Mouse (Mus musculus): ENCODE results near the gene Hesx1. TPM values are rescaled to one million over a fixed set of nuclear protein-coding genes. Genes with fewer than 3 reads are reported as not detected.
"Not testable (repeated sequence)": the region's sequence is repeated elsewhere in the genome, so short reads cannot be mapped to it uniquely, and the experiment has no call there.

Gene Hesx1
- not detected for total RNA-seq (2021)

DNA sequence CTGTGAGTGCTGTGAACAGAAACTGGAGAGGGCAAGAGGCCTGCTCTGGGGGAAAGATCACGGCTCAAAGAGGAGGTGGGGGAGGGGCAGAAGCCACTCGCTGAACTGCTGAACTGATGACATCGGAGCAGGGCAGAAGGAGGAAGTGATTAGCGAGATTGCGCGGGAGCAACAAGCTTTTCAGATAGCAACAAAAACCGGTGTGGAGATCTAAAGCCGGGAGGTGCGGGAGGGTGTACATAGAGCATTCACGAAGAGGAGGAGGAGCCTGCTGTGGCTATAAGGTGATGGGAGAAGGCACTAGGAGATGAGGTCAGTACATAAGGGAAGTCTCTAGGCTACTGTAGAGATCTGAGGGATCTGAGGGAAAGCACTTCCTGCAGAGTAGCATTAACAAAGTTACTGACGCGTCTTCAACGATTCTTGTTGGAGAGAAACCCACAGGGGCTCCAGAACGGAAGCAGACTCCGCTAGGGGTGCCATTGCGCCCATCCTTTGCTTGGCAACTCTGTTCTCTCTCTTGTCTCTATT is at the start of gene Hesx1:
Gene Hesx1 (plus strand): TSS at position 206 of the 531 bp plus-strand sequence.
- DNase-seq (ENCODE audit: extremely low spot score in 1 of 2, low spot score in 2 of 2) = peak in 1 of 2 experiments; percentile 51
- intact Hi-C loops (cut with DNase I) = no loop called here

DNA sequence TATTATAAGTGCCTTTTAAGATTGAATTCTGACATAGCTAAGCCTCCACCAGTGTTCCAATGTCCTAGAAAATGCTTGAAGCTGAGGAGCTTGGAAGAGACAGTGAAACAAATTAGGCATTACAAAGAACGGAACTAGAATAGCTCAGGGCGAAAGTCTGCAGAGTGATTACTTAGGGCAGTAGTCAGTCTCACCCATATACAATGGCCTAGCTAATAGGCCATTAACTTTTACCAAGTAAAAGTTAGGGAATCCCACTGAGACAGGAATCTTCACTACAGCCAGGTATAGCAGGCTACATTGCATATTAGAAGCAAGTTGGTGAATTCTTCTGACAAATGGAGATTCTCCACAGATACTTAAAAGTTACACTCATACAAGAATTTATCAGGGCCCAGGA is 38.1 kb upstream of the Hesx1 start:
- DNase-seq (ENCODE audit: extremely low spot score in 1 of 2, low spot score in 2 of 2); intact Hi-C loops (cut with DNase I): not testable (repeated sequence)

DNA sequence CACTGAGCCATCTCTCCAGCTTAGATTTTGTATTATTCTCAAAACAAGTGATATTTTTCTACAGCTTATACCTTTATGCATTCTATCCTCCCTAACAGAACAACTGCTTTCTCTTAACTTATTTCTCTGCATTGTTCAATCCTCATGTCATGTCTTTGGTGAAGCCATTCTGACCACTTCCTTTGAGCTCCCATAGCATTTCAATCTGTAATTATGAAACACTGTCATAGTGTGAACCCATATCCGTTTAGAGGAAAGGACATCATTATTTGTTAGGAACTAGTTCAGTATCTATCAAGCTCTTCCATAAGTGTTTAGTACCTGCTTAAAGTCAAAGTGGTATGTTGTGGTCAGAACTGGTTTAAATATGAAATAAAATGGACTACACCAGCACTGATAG is 33.7 kb upstream of the Hesx1 start:
- intact Hi-C loops (cut with DNase I) = no loop called here
- DNase-seq (ENCODE audit: extremely low spot score in 1 of 2, low spot score in 2 of 2) = no peak

DNA sequence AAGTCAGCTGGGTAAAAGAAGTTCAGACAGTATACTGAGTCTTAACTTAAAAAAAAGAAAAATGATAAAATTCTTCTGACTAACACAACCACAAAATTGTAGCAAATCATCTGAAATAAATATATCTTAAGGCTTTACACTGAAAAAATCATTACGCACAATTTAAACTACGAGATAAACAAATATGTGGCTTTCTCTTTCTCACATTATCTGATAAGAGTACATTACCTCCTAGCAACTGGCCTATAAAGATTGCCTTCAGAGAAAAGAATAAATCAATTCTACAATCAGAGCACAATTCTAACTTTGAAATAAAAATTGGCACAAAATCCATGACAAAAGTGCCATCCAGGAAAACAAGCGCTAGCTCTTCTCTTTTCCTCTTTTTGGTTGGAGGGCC is 25.1 kb upstream of the Hesx1 start:
- intact Hi-C loops (cut with DNase I) = no loop called here
- DNase-seq (ENCODE audit: extremely low spot score in 1 of 2, low spot score in 2 of 2) = no peak

DNA sequence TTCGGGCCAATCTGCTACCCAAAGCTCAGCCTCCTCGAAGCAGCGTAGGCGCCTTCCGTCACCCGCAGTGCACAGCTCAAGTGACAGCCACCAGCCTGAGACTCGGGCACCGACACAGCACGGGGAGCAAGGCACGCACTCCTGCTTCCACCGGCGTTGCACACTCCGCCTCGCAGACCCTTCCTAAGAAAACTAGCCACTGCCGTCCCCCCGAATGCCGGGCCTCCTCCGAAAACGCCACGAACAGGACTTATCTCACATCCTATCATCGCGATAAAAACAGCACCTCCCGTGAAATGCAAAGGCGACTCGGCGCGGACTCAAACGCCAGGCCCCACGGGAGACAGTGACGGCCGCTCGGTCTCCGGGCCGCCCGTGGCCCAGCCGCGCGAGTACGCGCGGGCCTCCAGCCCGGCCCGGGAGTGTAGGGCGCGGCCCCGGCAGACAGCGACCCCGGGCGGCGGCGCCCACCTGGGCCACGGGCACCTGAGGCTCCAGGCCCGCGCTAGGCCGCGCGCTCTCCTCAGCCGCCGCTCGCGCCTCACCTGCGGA is 24.3 kb upstream of the Hesx1 start:
- intact Hi-C loops (cut with DNase I) = no loop called here
- DNase-seq (ENCODE audit: extremely low spot score in 1 of 2, low spot score in 2 of 2) = peak; percentile 44 to 77

DNA sequence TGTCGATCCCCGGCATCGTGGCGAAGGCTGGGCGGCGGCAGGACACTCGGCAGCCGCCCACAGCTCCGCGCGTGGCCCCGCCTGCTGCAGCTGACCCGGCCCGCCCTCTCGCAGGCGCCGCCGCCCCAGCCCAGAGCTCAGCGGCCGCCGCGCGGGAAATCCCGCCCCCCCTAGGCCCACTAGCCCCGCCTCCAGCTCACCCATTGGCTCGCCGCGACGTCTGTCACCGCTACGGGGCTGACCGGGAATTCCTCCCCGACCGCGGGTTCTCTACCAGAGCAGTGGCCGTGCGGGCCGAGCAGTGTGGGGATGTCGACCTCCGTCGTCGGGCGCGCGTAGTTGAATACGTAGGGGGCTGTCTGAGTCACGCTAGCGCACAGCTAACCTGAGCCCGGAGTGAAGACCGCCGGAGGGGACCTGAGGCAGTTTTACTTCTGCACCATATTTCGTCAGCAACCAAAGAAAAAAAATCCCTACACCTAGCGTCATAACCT is 23.7 kb upstream of the Hesx1 start:
- intact Hi-C loops (cut with DNase I) = no loop called here
- DNase-seq (ENCODE audit: extremely low spot score in 1 of 2, low spot score in 2 of 2) = peak; percentile 94 to 97

DNA sequence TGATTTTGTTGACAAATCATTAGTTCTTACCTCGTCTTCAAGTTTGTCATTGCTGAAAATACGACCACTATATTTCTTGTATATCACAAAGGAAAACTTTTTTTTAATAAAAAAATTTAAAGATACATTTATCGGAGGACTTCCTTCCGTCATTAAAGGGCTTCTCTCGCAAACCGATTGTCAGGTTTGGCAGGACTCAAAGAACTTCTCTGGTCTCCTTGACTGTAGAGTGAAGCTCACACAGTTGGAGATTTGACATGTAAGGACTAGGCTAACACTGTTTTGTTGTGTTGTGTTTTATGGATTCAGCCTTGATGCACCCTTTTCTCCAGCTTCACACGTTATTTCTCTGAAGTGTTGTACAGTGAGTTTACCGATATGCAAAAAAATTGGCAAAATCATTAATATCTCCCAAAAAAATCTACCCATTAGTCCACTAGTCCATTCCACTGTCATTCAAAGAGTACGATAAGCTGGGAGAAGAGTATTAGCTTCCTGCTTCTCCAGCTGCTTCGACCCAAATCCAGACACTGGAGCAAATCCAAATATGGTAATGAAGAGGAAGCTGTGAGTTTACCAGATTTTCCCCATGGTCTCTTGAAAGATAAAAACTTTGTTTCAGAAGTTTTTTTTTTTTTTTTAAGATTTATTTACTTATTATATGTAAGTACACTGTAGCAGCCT is 23.0 kb upstream of the Hesx1 start, which contains the start of gene Appl1:
Gene Appl1 (minus strand): TSS at position 127 of the 684 bp plus-strand sequence.
- DNase-seq (ENCODE audit: extremely low spot score in 1 of 2, low spot score in 2 of 2) = no peak
- intact Hi-C loops (cut with DNase I) = no loop called here

DNA sequence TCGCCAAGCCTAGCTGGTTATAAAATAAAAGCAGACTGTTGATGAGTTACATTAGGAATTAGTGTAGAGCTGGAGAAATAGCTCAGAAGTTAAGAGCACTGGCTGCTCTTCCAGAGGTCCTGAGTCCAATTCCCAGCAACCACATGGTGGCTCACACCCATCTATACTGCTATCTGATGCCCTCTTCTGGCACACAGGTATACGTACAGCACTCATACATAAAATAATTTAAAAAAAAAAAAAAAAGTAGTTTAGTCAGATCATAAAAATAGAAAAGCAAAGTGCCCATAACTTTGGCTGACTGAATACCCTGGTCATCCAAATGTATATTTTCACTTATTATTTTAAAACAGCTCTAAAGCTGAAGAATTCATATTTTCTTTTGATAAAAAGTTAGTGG is 21.1 kb upstream of the Hesx1 start:
- no peak for DNase-seq (ENCODE audit: extremely low spot score in 1 of 2, low spot score in 2 of 2)
- intact Hi-C loops (cut with DNase I) = no loop called here

DNA sequence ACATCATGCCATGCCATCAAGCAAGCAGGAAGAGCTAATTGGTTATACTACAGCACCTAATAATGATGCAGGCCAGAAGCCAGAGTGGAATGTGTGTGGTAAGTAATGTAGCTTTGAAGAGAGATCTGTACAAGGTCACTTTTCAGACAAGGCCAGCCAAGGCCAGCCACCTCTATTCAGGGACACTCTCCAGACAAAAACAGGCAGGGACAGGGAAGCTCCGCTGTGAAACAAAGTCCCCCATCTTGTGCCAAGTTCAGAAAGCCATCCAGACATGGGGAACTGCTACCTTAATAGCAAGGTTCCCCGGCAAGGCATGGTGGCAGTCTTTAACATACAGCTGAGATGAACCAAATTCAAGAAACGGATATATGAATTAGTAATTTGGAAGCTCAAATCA is 18.7 kb upstream of the Hesx1 start:
- DNase-seq (ENCODE audit: extremely low spot score in 1 of 2, low spot score in 2 of 2) = no peak
- intact Hi-C loops (cut with DNase I) = no loop called here

DNA sequence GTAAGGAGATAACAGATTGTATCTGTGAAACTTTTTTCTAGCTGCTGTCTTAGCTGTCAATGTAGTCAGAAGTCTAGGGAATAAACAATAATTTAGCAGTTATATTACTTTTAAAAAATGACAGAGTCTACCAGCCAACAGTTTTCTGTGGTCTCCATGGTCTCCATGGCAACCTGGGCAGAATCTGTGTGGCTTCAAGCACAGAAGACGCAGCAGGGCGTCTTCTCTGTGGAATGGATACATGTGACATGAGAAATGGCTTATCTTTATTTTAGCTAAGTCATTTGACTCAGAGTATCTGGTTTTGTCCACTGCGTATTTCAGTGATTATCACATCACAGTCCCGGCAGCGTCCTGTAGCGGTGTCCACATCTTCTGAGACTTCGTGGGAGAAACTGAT is 18.0 kb upstream of the Hesx1 start:
- intact Hi-C loops (cut with DNase I) = no loop called here
- DNase-seq (ENCODE audit: extremely low spot score in 1 of 2, low spot score in 2 of 2) = peak in 1 of 2 experiments; percentile 37

DNA sequence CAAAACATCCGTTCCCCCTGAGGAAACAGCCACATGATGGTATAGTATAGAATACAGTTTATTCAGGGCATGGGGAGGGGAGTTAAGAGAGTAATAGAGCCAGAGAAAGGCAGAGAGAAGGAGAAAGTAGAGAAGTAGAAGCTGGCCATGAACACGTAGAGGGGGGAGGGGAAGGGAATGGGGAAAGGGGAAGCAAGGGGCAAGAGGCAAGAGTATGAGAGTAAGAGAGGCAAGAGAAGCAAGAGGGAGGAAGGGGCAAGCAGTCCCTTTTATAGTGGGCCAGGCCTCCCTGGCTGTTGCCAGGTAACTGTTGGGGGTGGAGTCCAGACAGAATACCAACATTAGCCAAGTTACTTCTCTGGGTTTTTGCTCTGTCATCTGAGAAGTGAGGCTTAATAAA is 16.7 kb upstream of the Hesx1 start:
- intact Hi-C loops (cut with DNase I) = no loop called here

DNA sequence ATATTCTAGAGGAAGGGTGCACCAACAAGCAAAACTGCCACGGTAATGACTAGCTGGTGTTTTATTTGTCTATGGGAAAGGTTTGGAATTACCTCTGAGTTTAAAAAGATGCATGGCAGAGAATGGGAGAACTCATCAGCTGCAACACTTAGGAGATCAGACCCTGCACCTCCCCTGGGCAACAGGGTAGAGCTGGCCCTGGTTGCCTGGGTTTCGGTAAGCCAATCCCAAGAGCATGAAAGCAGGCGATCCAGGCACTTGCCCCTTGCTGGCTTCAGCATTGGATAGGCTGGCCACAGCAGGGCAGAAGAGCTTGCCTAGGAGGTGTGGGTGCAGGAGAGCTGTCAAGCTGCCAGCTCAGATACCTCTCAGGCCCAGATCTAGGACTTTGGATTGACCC is 14.4 kb upstream of the Hesx1 start:
- DNase-seq (ENCODE audit: extremely low spot score in 1 of 2, low spot score in 2 of 2) = no peak
- intact Hi-C loops (cut with DNase I) = loop anchor here (5.0 kb wide), 1 partner anchor 47 kb away; no protein-coding TSS in a partner anchor

More for the DNA sequence above, 16.7 kb upstream of the Hesx1 start:
- no peak for DNase-seq (ENCODE audit: extremely low spot score in 1 of 2, low spot score in 2 of 2)

DNA sequence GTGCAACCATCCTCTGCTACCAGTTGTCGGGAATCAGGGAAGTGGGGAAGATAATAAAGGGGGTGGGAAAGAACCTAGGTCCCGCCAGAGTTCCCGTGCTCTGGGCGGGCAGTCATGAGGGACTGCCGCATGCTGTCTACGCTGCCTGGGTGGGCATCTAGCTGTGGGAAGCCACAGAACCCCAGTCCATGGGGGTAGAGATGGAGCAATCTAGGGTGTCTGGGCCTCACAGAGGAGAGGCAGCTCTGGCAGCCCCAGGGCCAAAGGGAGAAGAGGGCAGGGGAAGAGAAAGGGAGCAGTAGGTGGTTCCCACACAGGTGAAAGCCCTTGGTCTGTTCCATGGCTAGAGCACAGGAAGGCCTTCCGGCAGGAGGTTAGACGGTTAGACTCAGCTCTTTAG is 13.2 kb upstream of the Hesx1 start:
- DNase-seq (ENCODE audit: extremely low spot score in 1 of 2, low spot score in 2 of 2) = no peak
- intact Hi-C loops (cut with DNase I) = loop anchor here (5.0 kb wide), 1 partner anchor 46 kb away; no protein-coding TSS in a partner anchor

DNA sequence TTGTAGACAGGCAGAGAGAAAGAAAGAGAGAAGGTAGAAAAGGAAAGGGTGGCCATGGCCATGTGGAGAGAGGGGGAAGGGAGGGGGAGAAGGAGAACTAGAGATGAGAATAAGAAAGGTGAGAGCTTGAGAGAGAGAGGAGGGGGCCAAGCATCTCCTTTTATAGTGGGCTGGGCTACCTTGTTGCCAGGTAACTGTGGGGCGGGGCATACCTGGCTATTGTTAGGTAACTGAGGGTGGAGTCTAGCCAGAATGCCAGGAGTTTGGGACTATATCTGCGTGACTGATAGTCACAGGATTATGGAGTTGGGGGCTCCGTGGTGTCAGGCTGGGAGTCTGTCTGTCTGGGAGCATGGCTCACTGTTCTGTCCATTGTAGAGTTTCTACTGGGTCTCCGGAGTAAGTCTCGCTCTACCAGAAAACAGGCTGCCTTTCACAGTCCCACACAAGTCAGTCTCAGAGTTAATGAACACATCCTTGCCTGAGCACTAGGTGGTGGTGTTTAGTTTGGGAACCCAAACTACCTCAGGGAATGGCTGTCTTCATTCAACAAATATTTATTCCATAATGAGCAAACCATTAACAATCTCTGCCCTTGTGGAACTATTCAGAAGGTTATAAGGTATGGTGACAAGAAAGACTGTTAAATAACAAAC is 12.6 kb upstream of the Hesx1 start:
- no peak for DNase-seq (ENCODE audit: extremely low spot score in 1 of 2, low spot score in 2 of 2)
- intact Hi-C loops (cut with DNase I) = loop anchor here (5.0 kb wide), 1 partner anchor 46 kb away; no protein-coding TSS in a partner anchor

DNA sequence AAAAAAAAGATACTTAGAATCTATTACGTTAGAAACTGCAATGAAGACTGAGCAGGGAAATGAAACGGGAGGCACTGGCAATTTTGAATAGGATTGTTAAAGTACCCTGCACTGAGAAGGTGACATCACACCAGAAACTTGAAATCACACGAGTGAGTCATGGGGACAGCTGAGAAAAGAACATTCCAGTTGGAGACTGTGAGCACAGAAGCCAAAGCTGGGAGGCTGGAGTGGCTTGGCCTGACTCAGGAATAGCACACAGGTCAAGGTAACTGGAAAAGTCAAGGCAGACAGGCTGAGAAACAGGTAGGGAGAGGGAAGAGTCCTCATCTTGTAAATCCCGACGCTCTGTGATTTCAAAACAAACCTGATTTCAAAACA is 12.1 kb upstream of the Hesx1 start:
- intact Hi-C loops (cut with DNase I) = loop anchor here (5.0 kb wide), 1 partner anchor 45 kb away; no protein-coding TSS in a partner anchor
- DNase-seq (ENCODE audit: extremely low spot score in 1 of 2, low spot score in 2 of 2) = no peak

DNA sequence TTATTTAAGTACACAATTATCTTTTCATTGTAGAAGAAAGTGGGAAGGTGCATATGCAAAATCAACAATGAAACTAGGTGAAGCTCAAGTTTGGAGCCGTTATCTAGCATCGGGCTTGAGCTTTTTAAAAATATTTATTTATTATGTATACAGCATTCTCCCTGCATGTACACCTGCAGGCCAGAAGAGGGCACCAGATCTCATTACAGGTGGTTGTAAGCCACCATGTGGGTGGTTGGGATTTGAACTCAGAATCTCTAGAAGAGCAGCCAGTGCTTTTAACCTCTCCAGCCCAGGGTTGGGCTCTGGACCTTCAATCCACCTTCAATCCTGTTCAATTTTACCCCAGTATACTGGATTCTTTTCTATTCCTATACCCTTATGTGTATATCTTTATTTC is 5.5 kb upstream of the Hesx1 start:
- intact Hi-C loops (cut with DNase I) = no loop called here
- no peak for DNase-seq (ENCODE audit: extremely low spot score in 1 of 2, low spot score in 2 of 2)

DNA sequence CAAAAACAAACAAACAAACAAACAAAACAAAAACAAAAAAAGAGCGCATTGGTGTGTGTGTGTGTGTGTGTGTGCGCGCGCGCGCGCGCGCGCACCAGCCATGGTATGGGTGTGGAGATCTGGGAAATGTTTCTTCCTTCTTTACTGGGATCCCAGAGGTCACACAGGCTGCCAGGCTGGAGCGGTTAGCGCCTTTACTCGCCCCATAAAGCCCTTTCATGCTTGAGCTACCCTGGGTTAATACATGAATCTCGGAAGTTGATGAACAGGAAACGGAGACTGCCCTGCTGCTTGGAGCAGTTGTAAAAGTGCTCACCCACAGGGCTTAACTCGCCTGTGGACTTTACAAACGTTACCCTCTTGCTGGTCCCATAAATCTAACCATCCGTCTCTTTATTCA is 2.6 kb upstream of the Hesx1 start:
- no peak for DNase-seq (ENCODE audit: extremely low spot score in 1 of 2, low spot score in 2 of 2)
- intact Hi-C loops (cut with DNase I) = no loop called here

DNA sequence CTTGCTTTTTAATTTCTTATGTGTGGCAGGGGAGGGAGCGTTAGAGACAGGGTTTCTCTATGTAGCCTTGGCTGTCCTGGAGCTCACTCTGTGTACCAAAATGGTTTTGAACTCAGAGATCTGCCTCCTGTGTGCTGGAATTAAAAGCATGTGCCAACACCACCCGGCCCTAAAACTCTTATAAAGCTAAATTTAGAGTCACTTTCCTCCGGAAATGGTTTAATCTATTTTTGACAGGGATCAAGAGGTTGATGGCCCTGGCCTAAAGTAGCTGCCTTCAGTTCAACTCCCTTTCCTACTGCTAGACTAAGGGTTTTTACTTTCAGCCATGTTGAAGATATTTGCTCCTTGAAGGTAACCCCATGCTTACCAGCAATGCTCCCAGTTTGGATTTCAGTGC is 789 bp upstream of the Hesx1 start:
- DNase-seq (ENCODE audit: extremely low spot score in 1 of 2, low spot score in 2 of 2) = no peak
- intact Hi-C loops (cut with DNase I) = no loop called here

DNA sequence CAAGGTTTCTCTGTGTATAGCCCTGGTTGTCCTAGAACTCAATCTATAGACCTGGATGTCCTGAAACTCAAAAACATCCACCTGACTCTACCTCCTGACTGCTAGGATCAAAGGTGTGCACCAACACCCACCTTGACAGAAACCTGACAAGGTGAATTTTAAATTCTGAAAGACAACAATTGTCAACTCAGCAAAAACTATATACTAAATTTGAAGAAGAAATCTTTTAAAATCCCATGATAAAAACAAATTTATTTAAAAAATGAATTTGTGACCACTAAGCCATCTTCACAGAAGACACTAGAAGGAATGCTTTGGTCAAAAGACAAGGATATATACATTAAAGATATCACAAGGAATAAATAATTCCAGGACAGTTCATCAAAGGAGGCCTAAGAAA is 2.0 kb downstream of the Hesx1 start:
- intact Hi-C loops (cut with DNase I) = no loop called here
- DNase-seq (ENCODE audit: extremely low spot score in 1 of 2, low spot score in 2 of 2) = no peak

DNA sequence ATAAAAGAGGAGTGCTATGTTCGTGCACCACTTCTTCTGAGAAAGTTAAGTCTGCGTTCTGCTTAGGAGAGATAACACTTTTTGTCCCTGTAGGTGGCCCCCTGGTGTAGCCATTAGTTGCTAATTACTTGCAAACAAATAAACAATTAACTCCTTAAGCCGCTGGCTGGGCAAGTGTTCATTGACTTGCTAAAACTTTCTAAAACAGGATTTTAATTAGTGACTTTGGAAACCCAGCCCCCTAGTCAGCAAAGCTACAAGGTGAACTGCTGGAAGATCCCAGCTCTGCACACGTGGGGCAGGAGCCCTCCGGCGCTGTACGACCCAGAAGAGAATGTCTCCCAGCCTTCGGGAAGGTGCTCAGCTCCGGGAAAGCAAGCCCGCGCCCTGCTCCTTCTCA is 6.2 kb downstream of the Hesx1 start:
- DNase-seq (ENCODE audit: extremely low spot score in 1 of 2, low spot score in 2 of 2) = no peak
- intact Hi-C loops (cut with DNase I) = no loop called here
